Mouse (Mus musculus): ENCODE measurements around the gene Spaar. TPM values are rescaled to one million over a fixed set of nuclear protein-coding genes. Genes with fewer than 3 reads are reported as not detected.
"Not testable (repeated sequence)": the region's sequence is repeated elsewhere in the genome, so short reads cannot be mapped to it uniquely, and the experiment has no call there.

Gene Spaar
- polyA plus RNA-seq, 1 experiment: 1.9 TPM

DNA sequence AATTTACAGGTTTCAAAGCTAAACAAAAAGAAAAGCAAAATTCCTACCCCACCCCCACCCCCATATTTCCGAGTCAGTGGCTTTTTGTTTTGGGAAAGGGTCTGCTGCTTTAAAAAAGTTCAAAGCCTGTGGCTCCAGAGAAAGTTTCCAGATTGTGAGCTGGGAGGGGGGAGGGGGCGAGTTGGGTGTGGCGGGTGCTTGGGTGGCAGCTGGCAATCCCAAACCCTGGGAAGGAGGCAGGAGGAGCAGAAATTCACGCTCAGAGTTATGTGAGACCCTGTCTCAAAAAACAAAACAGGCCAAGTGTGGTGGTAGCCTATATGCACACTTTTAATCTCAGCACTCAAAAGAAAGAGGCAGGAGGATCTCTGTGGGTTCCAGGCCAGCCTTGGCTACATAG lies 12.8 kb downstream of the Spaar start:
- Histone ChIP-seq H3K4me3 (ENCODE audit: insufficient read depth, low read depth, low read length) (no peak overlapping the region), H3K27ac (replicated peaks; ENCODE audit: low read depth, low read length) (peak overlapping the region; percentile 59; the same call in 1 of the 2 replicates), H3K4me1 (ENCODE audit: control insufficient read depth, insufficient read depth, insufficient read length, low read length) (peaks cover 18% of the 10 kb centered on the region)

DNA sequence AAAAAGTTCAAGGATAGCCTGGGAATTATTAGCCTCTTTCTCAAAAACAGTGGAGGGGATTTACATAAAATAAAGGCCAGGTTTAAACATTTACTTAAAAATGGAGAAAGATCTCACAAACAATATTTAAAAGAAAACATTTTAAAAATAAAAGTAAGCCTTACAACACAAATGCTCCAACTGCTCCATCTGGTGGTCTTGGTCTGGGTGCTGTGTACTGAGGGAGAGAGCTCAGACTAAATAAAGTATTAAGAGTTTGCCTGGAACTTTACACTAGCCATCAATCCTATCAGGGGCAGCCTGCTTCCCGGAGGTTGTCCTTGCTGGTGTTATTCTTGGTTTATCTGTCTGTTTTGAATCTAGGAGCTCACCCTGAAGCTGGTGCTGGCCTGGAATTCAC lies 13.3 kb downstream of the Spaar start:
- H3K27ac ChIP-seq (replicated peaks; ENCODE audit: low read depth, low read length): no peak overlapping the region

DNA sequence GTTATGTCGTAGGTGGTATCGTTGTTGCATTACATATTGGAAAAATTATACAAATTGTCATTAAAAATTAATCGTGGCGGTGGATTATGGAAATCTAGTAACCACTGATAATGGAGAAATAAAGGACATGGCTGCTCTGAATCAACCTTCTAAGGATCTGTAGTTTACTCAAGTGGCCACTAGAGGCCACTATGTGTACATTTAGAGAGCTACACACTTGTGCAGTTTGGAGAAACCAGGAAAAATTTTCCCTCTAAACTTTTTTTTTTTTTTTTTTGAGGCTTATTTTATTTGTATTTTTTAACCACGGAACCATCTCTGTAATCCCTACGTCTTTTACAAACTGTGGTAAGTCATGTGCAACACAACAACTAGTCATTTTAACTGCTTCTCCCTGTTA lies 15.4 kb downstream of the Spaar start:
- H3K4me1 ChIP-seq (ENCODE audit: control insufficient read depth, insufficient read depth, insufficient read length, low read length): peaks cover 10% of the 10 kb centered on the region
- H3K4me3 ChIP-seq (ENCODE audit: insufficient read depth, low read depth, low read length): no peak overlapping the region
- H3K27ac ChIP-seq (replicated peaks; ENCODE audit: low read depth, low read length): no peak overlapping the region

More for the DNA sequence above, 13.3 kb downstream of the Spaar start:
- no peak overlapping the region for H3K4me3 ChIP-seq (ENCODE audit: insufficient read depth, low read depth, low read length)
- peaks cover 14% of the 10 kb centered on the region for H3K4me1 ChIP-seq (ENCODE audit: control insufficient read depth, insufficient read depth, insufficient read length, low read length)

GRCm38 (mm10) chr4:43757213-43757612 lies 27.4 kb downstream of the Spaar start:
- Histone ChIP-seq H3K4me3 (ENCODE audit: insufficient read depth, low read depth, low read length) (no peak overlapping the region), H3K27ac (replicated peaks; ENCODE audit: low read depth, low read length) (0 out of 2 replicates have a peak overlapping the region, but pooled peaks have one; percentile 20), H3K4me1 (ENCODE audit: control insufficient read depth, insufficient read depth, insufficient read length, low read length) (no peaks in the 10 kb centered on the region)

DNA sequence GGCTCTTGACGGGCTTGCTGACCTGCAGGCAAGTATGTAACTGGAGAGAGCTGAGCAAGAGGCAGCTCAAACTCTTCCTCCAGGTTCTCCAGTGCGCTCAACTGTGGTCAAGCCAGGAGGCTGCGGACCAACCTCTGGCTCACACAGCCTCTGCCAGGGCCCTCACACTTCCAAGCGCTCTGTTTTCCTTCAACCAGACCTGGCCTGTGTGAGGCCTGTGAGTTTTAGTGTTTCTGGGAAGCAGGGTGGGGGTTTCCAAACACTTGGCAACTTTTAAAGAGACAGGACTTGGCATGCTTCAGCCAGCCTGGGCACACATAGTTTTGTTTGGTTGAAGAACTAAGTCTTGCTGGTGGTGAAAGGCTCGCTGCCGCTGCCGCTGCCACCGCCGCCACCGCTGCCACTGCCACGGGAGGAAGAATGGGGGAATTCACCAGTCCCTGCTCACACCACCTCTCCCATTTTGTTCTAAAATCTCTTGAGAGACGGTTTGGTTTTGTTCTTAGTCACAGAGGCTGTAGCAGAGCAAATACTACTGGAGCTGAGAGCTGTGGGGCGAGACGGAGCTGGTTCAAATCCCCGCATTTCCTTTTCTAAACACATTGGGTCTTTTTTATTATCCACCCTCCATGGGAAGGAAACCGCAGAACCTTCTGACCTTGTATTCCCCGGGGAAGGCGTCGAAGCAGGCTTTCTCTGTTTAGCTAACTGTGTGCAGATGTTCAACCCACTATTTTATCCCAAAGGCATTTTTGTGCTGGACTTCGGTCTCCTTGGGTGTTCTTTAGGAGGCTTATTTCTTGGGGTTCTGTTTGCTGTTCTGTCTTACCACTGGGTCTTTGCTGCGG lies 30.0 kb downstream of the Spaar start:
- Histone ChIP-seq H3K4me1 (ENCODE audit: control insufficient read depth, insufficient read depth, insufficient read length, low read length) (no peaks in the 10 kb centered on the region), H3K4me3 (ENCODE audit: insufficient read depth, low read depth, low read length) (no peak overlapping the region), H3K27ac (replicated peaks; ENCODE audit: low read depth, low read length) (no peak overlapping the region)

GRCm38 (mm10) chr4:43760460-43760859 lies 30.6 kb downstream of the Spaar start:
- H3K4me1 ChIP-seq (ENCODE audit: control insufficient read depth, insufficient read depth, insufficient read length, low read length): no peaks in the 10 kb centered on the region
- no peak overlapping the region for H3K27ac ChIP-seq (replicated peaks; ENCODE audit: low read depth, low read length)
- no peak overlapping the region for H3K4me3 ChIP-seq (ENCODE audit: insufficient read depth, low read depth, low read length)

- H3K4me1 ChIP-seq (ENCODE audit: control insufficient read depth, insufficient read depth, insufficient read length, low read length): no peaks in the 10 kb centered on the region
- no peak overlapping the region for H3K27ac ChIP-seq (replicated peaks; ENCODE audit: low read depth, low read length)
- H3K4me3 ChIP-seq (ENCODE audit: insufficient read depth, low read depth, low read length): no peak overlapping the region
These were observed 31.5 kb downstream of the Spaar start for GRCm38 (mm10) chr4:43761336-43761735.

- Histone ChIP-seq H3K27ac (replicated peaks; ENCODE audit: low read depth, low read length) (no peak overlapping the region), H3K4me1 (ENCODE audit: control insufficient read depth, insufficient read depth, insufficient read length, low read length) (no peaks in the 10 kb centered on the region), H3K4me3 (ENCODE audit: insufficient read depth, low read depth, low read length) (no peak overlapping the region)
These were observed 33.6 kb downstream of the Spaar start for GRCm38 (mm10) chr4:43763410-43763809.

- Histone ChIP-seq H3K4me3 (ENCODE audit: insufficient read depth, low read depth, low read length) (no peak overlapping the region), H3K4me1 (ENCODE audit: control insufficient read depth, insufficient read depth, insufficient read length, low read length) (no peaks in the 10 kb centered on the region)
These were observed 38.5 kb downstream of the Spaar start for GRCm38 (mm10) chr4:43768341-43768740.

GRCm38 (mm10) chr4:43769374-43769773 lies 39.5 kb downstream of the Spaar start:
- H3K4me3 ChIP-seq (ENCODE audit: insufficient read depth, low read depth, low read length): no peak overlapping the region
- no peak overlapping the region for H3K27ac ChIP-seq (replicated peaks; ENCODE audit: low read depth, low read length)
- no peaks in the 10 kb centered on the region for H3K4me1 ChIP-seq (ENCODE audit: control insufficient read depth, insufficient read depth, insufficient read length, low read length)

More at GRCm38 (mm10) chr4:43768341-43768740, 38.5 kb downstream of the Spaar start:
- no peak overlapping the region for H3K27ac ChIP-seq (replicated peaks; ENCODE audit: low read depth, low read length)

- H3K27ac ChIP-seq (replicated peaks; ENCODE audit: low read depth, low read length): peak within 1 kb of the TSS; percentile 28; the same call in 1 of the 2 replicates
These were observed 41.1 kb downstream of the Spaar start, which contains the start of gene Olfr159 for GRCm38 (mm10) chr4:43770909-43771308. Gene Olfr159, minus strand, starts transcription at chr4:43771009.

DNA sequence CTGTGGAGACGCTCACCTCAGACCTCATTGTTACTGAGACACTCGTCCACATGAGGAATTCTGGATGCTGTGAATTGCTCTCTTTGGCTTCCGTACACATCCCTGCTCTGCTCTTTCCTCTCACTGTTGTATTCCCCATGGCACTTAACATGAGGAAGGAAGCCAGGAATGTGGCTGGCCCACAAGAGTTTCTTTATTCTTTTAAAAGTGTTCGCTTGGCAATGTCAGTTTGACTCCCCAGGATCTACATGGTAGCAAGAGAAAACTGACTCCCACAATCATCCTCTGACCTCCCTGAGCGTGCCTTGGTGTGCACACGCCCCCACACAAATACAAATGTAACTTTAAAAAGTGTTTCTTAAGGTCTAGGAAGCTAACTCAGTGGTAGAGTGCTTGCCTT lies 41.8 kb downstream of the Spaar start:
- H3K27ac ChIP-seq (replicated peaks; ENCODE audit: low read depth, low read length): peak overlapping the region; percentile 28; the same call in 1 of the 2 replicates

More at GRCm38 (mm10) chr4:43770909-43771308, 41.1 kb downstream of the Spaar start, which contains the start of gene Olfr159:
- Histone ChIP-seq H3K4me1 (ENCODE audit: control insufficient read depth, insufficient read depth, insufficient read length, low read length) (no peaks in the 10 kb centered on the region), H3K4me3 (ENCODE audit: insufficient read depth, low read depth, low read length) (no peak within 1 kb of the TSS)

DNA sequence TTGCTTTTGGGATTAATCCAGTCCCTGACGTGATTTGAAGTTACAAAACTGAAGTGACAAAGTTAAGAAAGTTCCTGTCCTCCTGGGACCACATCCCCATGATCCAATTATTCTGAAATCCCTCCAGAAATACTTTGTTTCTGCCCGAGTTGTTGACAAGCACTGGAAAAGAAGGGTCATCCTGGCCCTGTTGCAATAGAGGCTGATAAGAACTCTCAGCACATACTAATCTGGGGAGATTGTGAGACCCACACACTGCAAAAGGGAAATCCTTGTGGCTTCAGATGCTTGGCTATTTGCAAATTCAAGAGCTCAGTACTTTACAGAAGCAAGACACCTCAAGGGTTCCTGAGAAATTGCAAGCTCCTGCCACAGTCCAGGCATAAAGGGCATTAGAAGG lies 42.5 kb downstream of the Spaar start:
- H3K4me3 ChIP-seq (ENCODE audit: insufficient read depth, low read depth, low read length): no peak overlapping the region
- no peaks in the 10 kb centered on the region for H3K4me1 ChIP-seq (ENCODE audit: control insufficient read depth, insufficient read depth, insufficient read length, low read length)
- H3K27ac ChIP-seq (replicated peaks; ENCODE audit: low read depth, low read length): no peak overlapping the region

More for the DNA sequence above, 41.8 kb downstream of the Spaar start:
- Histone ChIP-seq H3K4me3 (ENCODE audit: insufficient read depth, low read depth, low read length) (no peak overlapping the region), H3K4me1 (ENCODE audit: control insufficient read depth, insufficient read depth, insufficient read length, low read length) (no peaks in the 10 kb centered on the region)

- no peaks in the 10 kb centered on the region for H3K4me1 ChIP-seq (ENCODE audit: control insufficient read depth, insufficient read depth, insufficient read length, low read length)
- no peak overlapping the region for H3K27ac ChIP-seq (replicated peaks; ENCODE audit: low read depth, low read length)
- H3K4me3 ChIP-seq (ENCODE audit: insufficient read depth, low read depth, low read length): no peak overlapping the region
These were observed 65.5 kb downstream of the Spaar start for GRCm38 (mm10) chr4:43795296-43795695.

DNA sequence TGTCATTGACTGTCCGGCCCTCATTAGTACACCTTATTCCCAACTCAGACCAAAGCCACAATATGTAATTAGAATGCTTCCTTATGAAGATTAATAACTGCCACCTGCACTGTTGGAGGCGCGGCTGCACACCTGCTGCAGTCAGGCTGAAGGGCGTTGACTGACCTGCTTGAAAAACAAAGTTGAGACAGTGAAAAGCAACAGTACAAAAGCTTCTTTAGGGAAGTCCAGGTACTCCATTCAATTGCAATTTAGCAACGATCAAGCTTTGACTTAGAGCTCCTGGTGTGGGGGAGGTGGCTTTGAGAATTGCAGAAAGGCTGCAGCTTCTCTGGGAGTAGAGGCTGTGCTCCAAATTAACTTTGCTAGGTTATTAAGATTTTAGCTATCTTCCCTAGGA lies 66.0 kb downstream of the Spaar start:
- not testable (repeated sequence) for H3K4me1 ChIP-seq (ENCODE audit: control insufficient read depth, insufficient read depth, insufficient read length, low read length); H3K4me3 ChIP-seq (ENCODE audit: insufficient read depth, low read depth, low read length); H3K27ac ChIP-seq (replicated peaks; ENCODE audit: low read depth, low read length)

GRCm38 (mm10) chr4:43798936-43799335 lies 69.1 kb downstream of the Spaar start:
- no peak overlapping the region for H3K27ac ChIP-seq (replicated peaks; ENCODE audit: low read depth, low read length)
- H3K4me1 ChIP-seq (ENCODE audit: control insufficient read depth, insufficient read depth, insufficient read length, low read length): no peaks in the 10 kb centered on the region
- H3K4me3 ChIP-seq (ENCODE audit: insufficient read depth, low read depth, low read length): no peak overlapping the region

All from brown adipose tissue, adult 24 weeks (tissue).